Mouse (Mus musculus) embryonic fibroblast, embryonic 13.5 days (primary cell): Measurements from ENCODE around the gene Anapc13. TPM values are rescaled to one million over a fixed set of nuclear protein-coding genes. Genes with fewer than 3 reads are reported as not detected.

Experiments
- H3K27ac ChIP-seq: 2 replicates; pipeline ENCODE4 v1.5.1; 2012; ENCODE audit warnings: low read length, control low read depth, inconsistent platforms; ENCODE audit not compliant: insufficient read depth
- H3K4me1 ChIP-seq: 2 replicates; pipeline ENCODE4 v1.6.1; 2011; ENCODE audit warnings: low read length; ENCODE audit not compliant: control insufficient read depth, insufficient read depth
- H3K4me3 ChIP-seq: 2 replicates; pipeline ENCODE4 v1.5.1; 2011; ENCODE audit warnings: mild to moderate bottlenecking, control low read depth, low read length; ENCODE audit not compliant: insufficient read depth
- CTCF ChIP-seq: IDR thresholded peaks from 2 replicates; pipeline ENCODE4 v1.5.1; 2011; ENCODE audit warnings: mild to moderate bottlenecking, control low read depth, low read length, moderate library complexity, borderline replicate concordance; ENCODE audit not compliant: insufficient read depth
- POLR2A ChIP-seq: IDR thresholded peaks from 2 replicates; pipeline ENCODE4 v1.6.1; 2011; ENCODE audit warnings: low read depth, mild to moderate bottlenecking, control low read depth, low read length, moderate library complexity
- polyA plus RNA-seq: library from polyadenylated mRNA; stranded (reverse); fragments of >200 nt; gene quantifications from 2 replicates; pipeline ENCODE4 v1.2.4, GENCODE M21; 2011; ENCODE audit warnings: low read depth; ENCODE audit not compliant: missing spikeins, insufficient read length

The Anapc13 gene
- polyA plus RNA-seq, 1 experiment: 44.9 TPM

- H3K27ac ChIP-seq: no peak overlapping the region
- no peak overlapping the region for H3K4me3 ChIP-seq
- H3K4me1 ChIP-seq: peaks cover 13% of the 10 kb centered on the region
- TF ChIP-seq POLR2A (no peak), CTCF (no peak)
Measured at GRCm38 (mm10) chr9:102631589-102632147, 5.6 kb downstream of the Anapc13 start.

GRCm38 (mm10) chr9:102632173-102632572, 6.1 kb downstream of the Anapc13 start:
- Histone ChIP-seq H3K4me1 (peaks cover 15% of the 10 kb centered on the region), H3K4me3 (no peak overlapping the region), H3K27ac (no peak overlapping the region)
- TF ChIP-seq POLR2A (no peak), CTCF (no peak)

- peaks cover 16% of the 10 kb centered on the region for H3K4me1 ChIP-seq
- TF ChIP-seq CTCF (no peak), POLR2A (no peak)
- no peak overlapping the region for H3K4me3 ChIP-seq
- peak overlapping the region; percentile 59; the same call in 1 of the 2 replicates for H3K27ac ChIP-seq
Measured at GRCm38 (mm10) chr9:102632923-102633537, 6.9 kb downstream of the Anapc13 start.

DNA sequence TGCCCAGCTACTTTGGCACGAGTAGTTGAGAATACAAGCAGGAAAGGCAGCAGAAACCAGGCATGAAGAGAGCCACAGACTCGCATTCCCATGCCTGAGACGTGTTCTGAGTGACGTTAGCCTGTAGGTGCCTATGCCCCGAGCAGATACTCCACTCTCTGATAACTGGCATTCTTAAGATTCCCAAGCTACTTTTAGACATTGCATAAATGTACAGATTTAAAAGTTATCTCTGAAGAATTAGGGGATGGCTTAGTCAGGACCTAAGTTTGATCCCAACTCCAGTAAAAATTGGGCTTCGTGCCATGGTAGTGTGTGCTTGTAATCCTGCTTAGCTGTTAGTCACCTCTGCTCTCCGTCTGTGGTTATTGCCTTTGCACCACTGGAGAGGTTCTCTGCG, 8.4 kb downstream of the Anapc13 start:
- peaks cover 23% of the 10 kb centered on the region for H3K4me1 ChIP-seq
- TF ChIP-seq POLR2A (no peak), CTCF (no peak)
- H3K27ac ChIP-seq: peak overlapping the region; percentile 69
- no peak overlapping the region for H3K4me3 ChIP-seq

- peak overlapping the region; percentile 66 for H3K27ac ChIP-seq
- H3K4me1 ChIP-seq: peaks cover 27% of the 10 kb centered on the region
- no peak for TF ChIP-seq CTCF
- TF ChIP-seq POLR2A: no peak
- no peak overlapping the region for H3K4me3 ChIP-seq
Measured at GRCm38 (mm10) chr9:102636553-102636952, 10.5 kb downstream of the Anapc13 start.

DNA sequence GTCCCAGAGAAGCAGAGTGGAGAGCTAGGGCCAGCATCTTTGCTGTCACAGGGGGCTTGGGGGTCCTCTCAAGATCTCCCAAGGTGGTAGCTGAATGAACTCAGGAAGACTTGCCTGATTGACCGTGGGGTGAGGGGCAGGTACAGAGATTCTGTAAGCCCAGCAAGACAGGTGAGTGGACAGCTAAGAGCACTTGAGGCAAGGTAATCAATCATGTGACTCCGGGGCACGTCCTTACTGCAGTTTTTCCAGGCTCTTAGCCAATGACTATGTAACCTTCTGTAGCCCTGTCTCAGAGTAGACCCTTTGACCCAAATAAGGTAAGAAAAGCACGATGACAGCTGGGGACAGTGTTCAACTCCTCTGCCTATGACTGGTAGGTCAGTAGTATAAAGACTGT, 11.0 kb downstream of the Anapc13 start:
- Histone ChIP-seq H3K4me3 (no peak overlapping the region), H3K4me1 (peaks cover 28% of the 10 kb centered on the region), H3K27ac (peak overlapping the region; percentile 66)
- no peak for TF ChIP-seq CTCF
- TF ChIP-seq POLR2A: 0 out of 2 replicates have a peak, but pooled peaks have one; percentile 19

GRCm38 (mm10) chr9:102638963-102639362, 12.9 kb downstream of the Anapc13 start:
- Histone ChIP-seq H3K4me1 (peaks cover 37% of the 10 kb centered on the region), H3K27ac (peak overlapping the region; percentile 70), H3K4me3 (no peak overlapping the region)
- no peak for TF ChIP-seq POLR2A
- TF ChIP-seq CTCF: no peak

GRCm38 (mm10) chr9:102639510-102639909, 13.4 kb downstream of the Anapc13 start:
- Histone ChIP-seq H3K4me1 (peaks cover 38% of the 10 kb centered on the region), H3K27ac (peak overlapping the region; percentile 70), H3K4me3 (no peak overlapping the region)
- TF ChIP-seq CTCF: no peak
- no peak for TF ChIP-seq POLR2A

GRCm38 (mm10) chr9:102641531-102641930, 15.4 kb downstream of the Anapc13 start:
- Histone ChIP-seq H3K4me3 (no peak overlapping the region), H3K4me1 (peaks cover 49% of the 10 kb centered on the region), H3K27ac (peak overlapping the region; percentile 98)
- TF ChIP-seq CTCF (no peak), POLR2A (no peak)

GRCm38 (mm10) chr9:102643071-102643485, 17.0 kb downstream of the Anapc13 start:
- no peak overlapping the region for H3K4me3 ChIP-seq
- TF ChIP-seq POLR2A (0 out of 2 replicates have a peak, but pooled peaks have one; percentile 3), CTCF (no peak)
- peak overlapping the region; percentile 98 for H3K27ac ChIP-seq
- peaks cover 44% of the 10 kb centered on the region for H3K4me1 ChIP-seq
